Mouse (Mus musculus) lung, embryonic 14.5 days (tissue): ENCODE results near the gene Fcgr2b. TPM values are rescaled to one million over a fixed set of nuclear protein-coding genes. Genes with fewer than 3 reads are reported as not detected.

ENCODE experiments used
- ATAC-seq: fragments of 200-750 bp; cut with Nextera tagmentation; 2 replicates; pipeline ENCODE4 v1.8.0; 2017; ENCODE audit warnings: mild to moderate bottlenecking, moderate TSS enrichment, moderate library complexity; ENCODE audit not compliant: insufficient read depth
- DNase-seq: peaks from one replicate; pipeline ENCODE4 v3.0.0-alpha.2; 2015
- H3K27ac ChIP-seq: fragments of 300-500 bp; sonication (generic); 2 replicates; pipeline ENCODE4 v1.5.1; 2014; ENCODE audit warnings: low read depth, mild to moderate bottlenecking, moderate library complexity
- H3K27me3 ChIP-seq: fragments of 300-500 bp; sonication (generic); 2 replicates; pipeline ENCODE4 v1.6.1; 2014; ENCODE audit warnings: low read length, control low read depth; ENCODE audit not compliant: insufficient read depth
- H3K36me3 ChIP-seq: fragments of 300-500 bp; sonication (generic); 2 replicates; pipeline ENCODE4 v1.6.1; 2014; ENCODE audit warnings: control low read depth; ENCODE audit not compliant: insufficient read depth
- H3K4me1 ChIP-seq: fragments of 300-500 bp; sonication (generic); 2 replicates; pipeline ENCODE4 v1.6.1; 2014; ENCODE audit warnings: antibody characterized with exemption, control low read depth; ENCODE audit not compliant: insufficient read depth
- H3K4me2 ChIP-seq: fragments of 300-500 bp; sonication (generic); 2 replicates; pipeline ENCODE4 v1.6.1; 2014; ENCODE audit warnings: mild to moderate bottlenecking
- H3K4me3 ChIP-seq: fragments of 300-500 bp; sonication (generic); 2 replicates; pipeline ENCODE4 v1.5.1; 2014; ENCODE audit warnings: low read depth, low read length
- H3K9ac ChIP-seq: fragments of 300-500 bp; sonication (generic); 2 replicates; pipeline ENCODE4 v1.6.1; 2014
- H3K9me3 ChIP-seq: fragments of 300-500 bp; sonication (generic); 2 replicates; pipeline ENCODE4 v1.6.1; 2016; ENCODE audit warnings: low read depth, low read length, control low read depth
- CTCF ChIP-seq: IDR thresholded peaks from 2 replicates; pipeline ENCODE4 v1.5.1; 2016; ENCODE audit warnings: antibody characterized with exemption, low read depth
- WGBS: fragments of 180-500 bp; shearing (Covaris S2); extraction: QIAGEN DNeasy Blood & Tissue Kit; methylation state at CpG from one replicate; pipeline ENCODE4 v1.1.7; 2014; 5-methylcytosine and 5-hydroxymethylcytosine counted together
- polyA plus RNA-seq: library from polyadenylated mRNA; unstranded; fragments of >200 nt; fragmentation: Nextera tagmentation; extraction: Ambion mirVana; gene quantifications from 2 replicates; pipeline ENCODE4 v1.2.1, GENCODE M21; 2014

Fcgr2b gene
- polyA plus RNA-seq, 1 experiment from 2014 or later, result 2.3 TPM

GRCm38 (mm10) chr1:170939255-170939654 is 37.1 kb downstream of the Fcgr2b start:
- Histone ChIP-seq H3K27ac (no peak overlapping the region), H3K36me3 (no peaks in the 10 kb centered on the region), H3K9ac (no peak overlapping the region), H3K4me2 (no peak overlapping the region), H3K4me3 (no peak overlapping the region), H3K4me1 (no peaks in the 10 kb centered on the region), H3K27me3 (no peaks in the 10 kb centered on the region), H3K9me3 (0 out of 2 replicates have a peak, but pooled peaks cover 2% of the 10 kb centered on the region)
- ATAC-seq (no peak), DNase-seq (peak; percentile 17)
- TF ChIP-seq CTCF, result no peak
- WGBS, result 81% methylated on average over 12 of the region's 12 CpGs

GRCm38 (mm10) chr1:170934383-170934782 is 42.0 kb downstream of the Fcgr2b start:
- Histone ChIP-seq H3K9me3 (no peaks in the 10 kb centered on the region), H3K4me1 (no peaks in the 10 kb centered on the region), H3K4me2 (no peak overlapping the region), H3K27me3 (no peaks in the 10 kb centered on the region), H3K9ac (no peak overlapping the region), H3K36me3 (no peaks in the 10 kb centered on the region), H3K4me3 (no peak overlapping the region), H3K27ac (no peak overlapping the region)
- 49% methylated on average over 2 of the region's 2 CpGs for WGBS
- ATAC-seq (no peak), DNase-seq (no peak)
- no peak for TF ChIP-seq CTCF

- WGBS, result 80% methylated on average over 1 of the region's 1 CpGs
- Histone ChIP-seq H3K9ac (no peak overlapping the region), H3K4me2 (no peak overlapping the region), H3K4me1 (no peaks in the 10 kb centered on the region), H3K27me3 (no peaks in the 10 kb centered on the region), H3K4me3 (no peak overlapping the region), H3K36me3 (no peaks in the 10 kb centered on the region), H3K27ac (no peak overlapping the region), H3K9me3 (no peaks in the 10 kb centered on the region)
- ATAC-seq, result no peak
- no peak for TF ChIP-seq CTCF
- DNase-seq, result no peak
Observed at GRCm38 (mm10) chr1:170933940-170934339, 42.4 kb downstream of the Fcgr2b start.

GRCm38 (mm10) chr1:170933386-170933920 is 42.9 kb downstream of the Fcgr2b start:
- Histone ChIP-seq H3K4me3 (no peak overlapping the region), H3K4me1 (no peaks in the 10 kb centered on the region), H3K9me3 (no peaks in the 10 kb centered on the region), H3K36me3 (no peaks in the 10 kb centered on the region), H3K9ac (no peak overlapping the region), H3K4me2 (no peak overlapping the region), H3K27ac (no peak overlapping the region), H3K27me3 (no peaks in the 10 kb centered on the region)
- ATAC-seq, result no peak
- DNase-seq, result no peak
- 73% methylated on average over 6 of the region's 6 CpGs for WGBS
- no peak for TF ChIP-seq CTCF

GRCm38 (mm10) chr1:170932043-170932442 is 44.3 kb downstream of the Fcgr2b start:
- no peak overlapping the region for H3K4me2 ChIP-seq
- no peak overlapping the region for H3K27ac ChIP-seq
- DNase-seq (no peak), ATAC-seq (no peak)
- WGBS, result 74% methylated on average over 3 of the region's 3 CpGs
- no peaks in the 10 kb centered on the region for H3K36me3 ChIP-seq
- no peak overlapping the region for H3K4me3 ChIP-seq
- H3K27me3 ChIP-seq, result no peaks in the 10 kb centered on the region
- no peak overlapping the region for H3K9ac ChIP-seq
- H3K4me1 ChIP-seq, result no peaks in the 10 kb centered on the region
- H3K9me3 ChIP-seq, result no peaks in the 10 kb centered on the region
- TF ChIP-seq CTCF, result no peak

- Histone ChIP-seq H3K36me3 (no peaks in the 10 kb centered on the region), H3K4me1 (no peaks in the 10 kb centered on the region), H3K4me3 (no peak overlapping the region), H3K9me3 (no peaks in the 10 kb centered on the region), H3K27me3 (no peaks in the 10 kb centered on the region), H3K27ac (no peak overlapping the region), H3K4me2 (no peak overlapping the region), H3K9ac (no peak overlapping the region)
- TF ChIP-seq CTCF, result no peak
- ATAC-seq (no peak), DNase-seq (no peak)
- 73% methylated on average over 4 of the region's 4 CpGs for WGBS
Observed at GRCm38 (mm10) chr1:170929245-170929644, 47.1 kb downstream of the Fcgr2b start.

- Histone ChIP-seq H3K27ac (no peak overlapping the region), H3K4me2 (no peak overlapping the region), H3K9me3 (no peaks in the 10 kb centered on the region), H3K9ac (no peak overlapping the region), H3K4me3 (no peak overlapping the region), H3K27me3 (no peaks in the 10 kb centered on the region), H3K4me1 (no peaks in the 10 kb centered on the region), H3K36me3 (no peaks in the 10 kb centered on the region)
- ATAC-seq, result no peak
- WGBS, result 65% methylated on average over 2 of the region's 2 CpGs
- no peak for TF ChIP-seq CTCF
- DNase-seq, result no peak
Observed at GRCm38 (mm10) chr1:170928467-170928866, 47.9 kb downstream of the Fcgr2b start.

GRCm38 (mm10) chr1:170927378-170927777 is 49.0 kb downstream of the Fcgr2b start, which contains the start of gene Fcrla:
Fcrla (minus strand) TSS chr1:170927583.
- no peaks in the 10 kb centered on the region for H3K36me3 ChIP-seq
- no peaks in the 10 kb centered on the region for H3K9me3 ChIP-seq
- H3K27me3 ChIP-seq, result no peaks in the 10 kb centered on the region
- no peak within 1 kb of the TSS for H3K9ac ChIP-seq
- no peak within 1 kb of the TSS for H3K4me2 ChIP-seq
- no peak for TF ChIP-seq CTCF
- 78% methylated on average over 3 of the region's 3 CpGs for WGBS
- no peak within 1 kb of the TSS for H3K4me3 ChIP-seq
- DNase-seq, result no peak
- H3K4me1 ChIP-seq, result no peaks in the 10 kb centered on the region
- H3K27ac ChIP-seq, result no peak within 1 kb of the TSS
- no peak for ATAC-seq
